Mouse (Mus musculus): Measurements from ENCODE around the gene Slc31a1.

The Slc31a1 gene

GRCm38 (mm10) chr4:62360088-62360804 lies at the start of gene Slc31a1, which contains the start of gene Fkbp15:
Gene Slc31a1 (plus strand): TSS chr4:62360727.
Gene Fkbp15 (minus strand): TSS chr4:62360548.
- peak; percentile 81 for DNase-seq (ENCODE audit: low spot score)

GRCm38 (mm10) chr4:62312821-62313220 lies 47.7 kb upstream of the Slc31a1 start:
- DNase-seq (ENCODE audit: low spot score) = no peak

DNA sequence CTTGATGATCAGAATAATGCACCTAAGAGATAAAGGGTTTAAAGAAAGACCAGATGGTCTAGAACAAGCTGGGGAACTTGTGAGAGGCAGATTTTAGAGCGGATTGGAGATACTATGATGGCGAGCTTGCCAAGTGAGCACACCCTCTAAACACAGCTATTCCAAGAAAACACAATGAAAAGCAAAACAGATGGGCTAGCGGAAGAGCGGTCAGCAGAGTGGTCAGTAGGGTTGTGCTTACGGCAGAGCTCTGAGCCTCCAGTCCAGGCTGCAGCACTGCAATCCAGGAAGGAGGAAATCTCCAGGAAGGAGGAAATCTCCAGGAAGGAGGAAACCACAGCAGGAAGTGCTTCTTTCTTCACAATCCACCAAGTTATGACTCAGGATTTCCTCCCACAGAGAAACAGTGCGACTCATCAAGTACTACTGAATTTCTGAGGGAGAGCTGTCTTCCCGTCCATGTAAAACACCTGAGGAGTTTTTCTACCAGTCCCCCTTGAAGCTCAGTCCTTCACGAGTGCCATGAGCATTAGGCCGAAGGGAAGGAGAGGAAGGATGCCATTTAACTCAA lies 46.8 kb upstream of the Slc31a1 start:
- DNase-seq (ENCODE audit: low spot score) = no peak

DNA sequence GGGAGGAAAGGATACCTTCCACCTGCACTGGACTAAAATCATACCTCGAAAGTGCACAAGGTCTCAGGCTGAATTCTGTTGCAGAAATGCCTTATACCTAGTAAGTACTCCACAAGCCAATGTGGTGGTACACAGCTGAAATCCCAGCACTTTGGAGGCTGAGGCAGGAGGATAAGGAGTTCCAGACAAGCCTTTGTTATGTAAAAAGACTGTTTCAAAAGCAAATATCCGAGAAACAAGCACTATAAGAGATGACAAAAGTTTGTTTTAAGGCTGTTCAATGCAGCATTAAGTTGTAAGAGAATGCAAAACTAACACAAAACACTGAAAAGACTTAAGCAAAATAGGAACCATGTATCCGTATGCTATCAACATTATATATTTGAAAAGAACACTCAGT lies 46.0 kb upstream of the Slc31a1 start:
- DNase-seq (ENCODE audit: low spot score) = no peak

DNA sequence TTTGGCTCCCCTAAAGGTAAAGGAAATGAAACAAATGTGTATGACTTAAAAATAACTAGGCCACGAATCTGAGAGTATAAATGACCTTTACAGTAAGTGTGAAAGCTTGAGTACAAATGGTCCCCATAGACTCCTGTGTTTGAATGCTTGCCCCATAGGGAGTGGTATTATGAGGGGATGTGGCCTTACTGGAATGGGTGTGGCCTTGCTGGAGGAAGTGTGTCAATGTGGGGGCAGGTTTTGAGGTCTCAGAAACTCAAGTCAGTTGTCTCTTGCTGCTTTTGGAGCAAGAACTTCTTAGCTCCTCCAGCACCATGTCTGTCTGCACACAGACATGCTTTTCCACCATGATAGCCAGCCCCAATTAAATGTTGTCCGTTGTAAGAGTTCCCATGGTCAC lies 44.1 kb upstream of the Slc31a1 start:
- DNase-seq (ENCODE audit: low spot score) = no peak

GRCm38 (mm10) chr4:62318294-62318693 lies 42.2 kb upstream of the Slc31a1 start:
- no peak for DNase-seq (ENCODE audit: low spot score)

DNA sequence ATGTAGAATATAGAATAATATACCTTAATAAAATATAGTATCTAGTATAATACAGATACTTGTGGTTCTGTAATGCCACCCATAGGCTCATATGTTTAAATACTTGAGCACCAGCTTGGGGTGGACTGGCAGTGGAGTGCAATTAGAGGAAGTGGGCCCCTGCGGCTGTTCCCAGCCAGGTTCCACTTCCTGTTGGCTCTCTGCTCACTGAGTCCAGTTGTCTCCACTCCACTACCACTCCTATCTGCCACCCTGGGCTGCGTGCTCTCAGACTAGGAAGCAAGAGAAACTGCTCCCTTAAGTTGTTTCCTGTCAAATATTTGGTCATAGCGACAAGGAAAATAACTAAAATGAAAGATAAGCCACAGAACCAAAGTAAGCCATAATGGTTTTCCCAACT lies 37.8 kb upstream of the Slc31a1 start:
- no peak for DNase-seq (ENCODE audit: low spot score)

DNA sequence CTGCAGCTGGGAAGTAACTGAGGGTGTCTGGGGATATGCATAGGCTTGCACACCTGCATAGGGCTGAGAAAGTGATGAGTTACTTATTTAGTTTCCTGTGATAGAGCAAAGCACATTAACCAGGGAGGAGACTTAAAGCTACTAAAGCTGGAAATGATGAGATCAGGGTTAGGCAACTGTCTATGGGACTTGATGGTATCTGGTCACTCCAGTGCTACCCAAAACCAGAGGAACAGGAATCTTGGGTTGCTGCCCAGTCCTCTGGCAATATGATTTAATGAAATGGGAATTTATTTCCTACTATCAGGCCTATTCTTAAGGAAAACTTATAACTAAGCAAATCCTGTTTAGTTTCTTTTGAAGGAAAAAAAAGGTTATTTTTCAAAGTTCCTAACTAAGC lies 34.4 kb upstream of the Slc31a1 start:
- no peak for DNase-seq (ENCODE audit: low spot score)

DNA sequence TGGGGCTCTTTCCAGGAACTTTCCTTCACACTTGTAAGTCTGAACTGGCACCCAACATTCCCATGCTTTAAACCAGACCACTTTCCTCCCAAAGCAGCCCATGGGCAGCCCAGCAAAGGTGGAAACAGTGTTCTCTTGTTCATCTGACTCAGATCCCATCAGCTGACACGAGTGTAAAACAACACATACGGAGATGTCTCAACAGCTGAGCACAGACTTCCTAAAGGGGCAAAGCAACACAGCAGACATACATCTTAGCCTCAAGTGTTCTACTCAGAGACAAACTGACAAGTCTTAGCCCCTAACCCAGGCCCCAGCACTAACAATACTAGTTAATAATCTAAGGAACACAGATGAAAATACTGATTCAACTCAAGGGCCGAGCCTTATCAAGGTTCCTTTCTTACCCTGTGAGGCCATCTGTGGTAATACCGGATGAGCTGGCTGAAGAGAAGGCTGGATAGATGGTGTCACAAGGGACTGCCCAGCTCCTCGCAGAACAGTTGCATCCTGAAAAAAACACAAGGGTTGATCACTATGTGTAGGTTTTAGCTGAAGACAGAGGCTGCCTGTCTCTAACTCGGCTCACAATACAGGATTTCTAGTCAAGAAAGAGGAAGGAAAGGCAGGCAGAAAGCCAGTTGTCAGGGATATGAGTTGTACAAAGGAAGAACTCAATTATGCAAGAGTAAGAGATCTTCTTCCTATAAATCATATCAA lies 31.4 kb upstream of the Slc31a1 start:
- DNase-seq (ENCODE audit: low spot score) = no peak

DNA sequence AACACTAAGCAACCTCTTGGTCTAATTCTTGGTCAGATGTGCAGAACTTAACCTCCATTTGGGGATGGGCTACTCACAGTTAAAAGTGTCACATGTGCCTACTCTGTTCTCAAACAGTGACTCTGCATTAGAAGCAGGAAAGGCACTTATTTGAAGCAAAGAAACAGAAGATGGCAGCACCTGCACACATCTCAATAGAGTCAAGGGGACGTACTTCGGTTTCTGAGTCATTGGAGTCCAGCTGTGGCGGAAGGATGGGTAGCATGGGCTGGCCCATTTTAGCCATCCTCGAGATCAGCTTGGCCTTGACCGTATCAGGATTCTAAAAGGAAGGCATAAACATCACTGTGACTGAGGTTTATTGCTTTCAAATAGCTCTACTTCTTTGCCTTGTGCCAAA lies 28.6 kb upstream of the Slc31a1 start:
- DNase-seq (ENCODE audit: low spot score) = no peak

- DNase-seq (ENCODE audit: low spot score) = no peak
Observed at GRCm38 (mm10) chr4:62338536-62338935, 22.0 kb upstream of the Slc31a1 start.

GRCm38 (mm10) chr4:62344000-62344399 lies 16.5 kb upstream of the Slc31a1 start:
- no peak for DNase-seq (ENCODE audit: low spot score)

DNA sequence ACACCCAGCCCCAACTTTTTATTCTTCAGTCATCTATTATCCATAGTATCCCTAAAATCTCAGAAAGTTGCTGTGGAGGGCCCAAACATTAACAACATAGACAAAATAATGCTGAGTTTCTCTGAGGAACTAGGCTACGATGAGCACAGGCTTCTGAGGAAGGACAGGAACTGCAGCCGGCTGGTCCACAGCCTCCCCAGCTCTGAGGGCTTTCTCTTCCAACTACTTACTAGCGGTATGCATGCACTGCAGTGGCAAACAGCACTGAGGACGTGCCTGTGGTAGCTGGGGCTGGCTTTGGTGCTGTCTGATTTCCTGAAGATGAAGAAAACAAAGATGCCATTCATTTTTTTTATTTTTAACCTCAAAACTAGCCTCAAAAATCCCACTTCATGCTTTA lies 14.7 kb upstream of the Slc31a1 start:
- DNase-seq (ENCODE audit: low spot score) = no peak

- DNase-seq (ENCODE audit: low spot score) = no peak
Observed at GRCm38 (mm10) chr4:62347605-62348328, 12.8 kb upstream of the Slc31a1 start.

DNA sequence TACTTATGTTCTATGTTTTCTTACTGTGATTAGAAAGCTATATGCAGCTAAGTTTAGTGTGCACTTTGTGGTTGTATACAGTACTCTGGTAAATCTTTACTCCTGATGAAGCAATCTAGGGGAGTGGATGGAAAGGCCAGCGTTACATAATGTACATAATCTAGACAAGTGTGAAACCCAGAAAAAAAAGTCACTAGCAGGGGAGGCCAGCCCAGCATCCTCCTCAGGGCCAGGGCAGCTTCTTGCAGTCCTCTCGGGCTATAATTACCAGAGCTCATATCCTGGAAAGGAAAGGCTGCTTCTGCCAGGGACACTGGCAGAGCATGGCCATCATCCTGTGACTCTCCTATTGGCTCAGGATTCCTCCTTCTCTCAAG lies 12.2 kb upstream of the Slc31a1 start:
- no peak for DNase-seq (ENCODE audit: low spot score)

DNA sequence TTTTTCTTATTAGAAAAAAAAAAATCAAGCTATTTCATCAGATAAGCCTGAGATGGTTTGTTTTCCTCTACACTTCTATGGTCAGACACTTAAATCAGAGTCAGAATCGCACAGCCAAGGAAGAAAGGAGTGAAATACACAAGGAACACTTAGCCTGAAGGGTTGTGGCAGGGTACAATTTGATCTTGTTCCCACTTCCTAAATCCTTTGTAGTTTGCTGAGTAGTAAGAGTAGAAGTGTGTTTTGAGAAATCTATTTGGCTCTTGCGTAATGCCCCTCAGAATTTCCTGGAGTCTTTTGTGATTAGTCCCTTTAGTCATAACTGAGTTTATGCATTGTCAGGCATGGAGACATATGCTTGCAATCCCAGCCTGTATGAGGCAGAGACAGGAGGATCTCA lies 11.2 kb upstream of the Slc31a1 start:
- DNase-seq (ENCODE audit: low spot score) = no peak

DNA sequence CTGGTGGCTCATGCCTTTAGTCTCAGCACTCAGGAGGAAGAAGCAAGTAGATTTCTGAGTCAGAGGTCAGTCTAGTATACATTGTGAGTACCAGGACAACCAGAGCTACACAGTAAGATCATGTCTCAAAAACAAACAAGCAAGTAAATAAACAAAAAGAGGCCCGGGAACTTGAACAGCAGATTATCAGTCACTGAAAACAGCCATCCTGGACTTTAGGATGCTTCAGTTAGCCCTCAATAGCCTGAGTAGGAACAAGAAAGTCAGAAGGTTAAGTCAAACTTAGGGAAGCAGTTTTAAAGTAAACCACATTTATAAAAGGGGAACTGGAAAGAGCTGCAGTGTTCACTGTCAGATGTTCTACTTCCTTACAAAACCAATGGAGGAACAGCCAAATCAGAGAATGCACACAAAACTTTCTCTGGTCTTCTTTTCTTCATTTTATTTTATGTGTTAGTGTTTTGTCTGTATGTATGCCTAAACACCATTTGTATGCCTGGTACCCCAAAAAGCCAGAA lies 2.8 kb upstream of the Slc31a1 start:
- no peak for DNase-seq (ENCODE audit: low spot score)

DNA sequence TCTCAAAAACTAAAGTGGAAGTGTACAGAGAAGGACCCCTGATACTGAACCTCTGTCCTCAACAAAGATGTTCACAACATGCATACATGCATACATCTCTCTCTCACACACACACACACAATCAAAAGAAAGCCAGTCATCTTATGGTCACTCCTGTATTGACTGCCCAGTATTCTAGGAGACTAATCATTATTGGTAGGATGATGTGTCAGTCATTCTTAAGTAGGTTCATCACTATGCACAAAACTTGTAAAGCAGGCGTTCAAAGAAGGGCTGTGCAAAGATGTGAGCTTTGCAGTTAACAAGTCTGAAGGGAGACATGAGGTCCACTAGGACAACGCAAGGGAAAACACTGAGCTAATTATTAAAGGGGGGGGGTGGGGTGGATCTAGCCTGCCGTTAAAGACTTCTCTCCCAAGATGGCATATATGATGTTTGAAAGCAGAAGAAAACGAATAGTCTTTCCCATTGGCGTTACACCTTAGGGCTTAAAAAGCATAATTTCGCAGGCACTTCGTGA lies 1.2 kb upstream of the Slc31a1 start:
- DNase-seq (ENCODE audit: low spot score) = no peak

- DNase-seq (ENCODE audit: low spot score) = no peak
Observed at GRCm38 (mm10) chr4:62360805-62361455, 403 bp downstream of the Slc31a1 start.

GRCm38 (mm10) chr4:62361571-62361970 lies 1.0 kb downstream of the Slc31a1 start:
- no peak for DNase-seq (ENCODE audit: low spot score)

DNA sequence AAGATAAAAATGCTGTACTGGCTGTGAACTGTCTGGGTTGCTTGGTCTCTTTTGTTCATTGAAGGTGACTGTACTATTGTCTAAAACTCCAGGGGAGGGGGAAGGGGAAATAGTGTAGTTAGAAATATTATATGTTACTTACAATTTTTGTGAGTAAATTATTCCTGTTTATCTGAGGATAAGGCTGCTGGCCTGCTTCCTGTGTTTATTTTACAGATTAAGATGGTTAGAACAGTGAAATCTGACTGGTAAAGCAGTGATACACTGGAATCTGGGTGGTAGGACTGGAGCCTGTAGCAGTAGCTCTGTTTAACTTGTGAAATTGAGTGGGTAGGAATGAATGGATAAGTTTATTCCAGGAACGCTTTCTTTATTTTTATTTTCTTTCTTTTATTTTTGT lies 1.5 kb downstream of the Slc31a1 start:
- DNase-seq (ENCODE audit: low spot score) = no peak

GRCm38 (mm10) chr4:62362437-62362836 lies 1.9 kb downstream of the Slc31a1 start:
- no peak for DNase-seq (ENCODE audit: low spot score)
